Mouse (Mus musculus) kidney, postnatal 0 days (tissue): Measurements from ENCODE around the gene Ppil3. TPM values are rescaled to one million over a fixed set of nuclear protein-coding genes. Genes with fewer than 3 reads are reported as not detected.

Source experiments
- ATAC-seq: fragments of 200-750 bp; cut with Nextera tagmentation; replicated peaks from 2 replicates; pipeline ENCODE4 v1.8.0; 2017; ENCODE audit warnings: low read depth, moderate number of reproducible peaks, moderate TSS enrichment, moderate library complexity; ENCODE audit not compliant: low FRiP score
- DNase-seq: peaks from one replicate; pipeline ENCODE4 v3.0.0-alpha.2; 2016; ENCODE audit warnings: low spot score
- H3K27ac ChIP-seq: fragments of 300-500 bp; sonication (generic); 2 replicates; pipeline ENCODE4 v1.5.1; 2014; ENCODE audit warnings: mild to moderate bottlenecking
- H3K27me3 ChIP-seq: fragments of 300-500 bp; sonication (generic); 2 replicates; pipeline ENCODE4 v1.6.1; 2014; ENCODE audit warnings: low read length, mixed read lengths; ENCODE audit not compliant: insufficient read depth
- H3K36me3 ChIP-seq: fragments of 300-500 bp; sonication (generic); 2 replicates; pipeline ENCODE4 v1.6.1; 2014; ENCODE audit warnings: low read length, mixed read lengths; ENCODE audit not compliant: insufficient read depth
- H3K4me1 ChIP-seq: fragments of 300-500 bp; sonication (generic); replicated peaks from 2 replicates; pipeline ENCODE4 v1.6.1; 2014; ENCODE audit warnings: antibody characterized with exemption, low read length, mixed read lengths; ENCODE audit not compliant: insufficient read depth
- H3K4me2 ChIP-seq: fragments of 300-500 bp; sonication (generic); 2 replicates; pipeline ENCODE4 v1.6.1; 2014; ENCODE audit warnings: mild to moderate bottlenecking, low read length, moderate library complexity, mixed read lengths
- H3K4me3 ChIP-seq: fragments of 300-500 bp; sonication (generic); replicated peaks from 2 replicates; pipeline ENCODE4 v1.5.1; 2014; ENCODE audit warnings: low read depth, low read length
- H3K9ac ChIP-seq: fragments of 300-500 bp; sonication (generic); 2 replicates; pipeline ENCODE4 v1.6.1; 2014; ENCODE audit warnings: low read depth, low read length
- H3K9me3 ChIP-seq: fragments of 300-500 bp; sonication (generic); replicated peaks from 2 replicates; pipeline ENCODE4 v1.6.1; 2016; ENCODE audit warnings: low read length, inconsistent platforms, mixed read lengths
- CTCF ChIP-seq: IDR thresholded peaks from 2 replicates; pipeline ENCODE4 v1.5.1; 2016; ENCODE audit warnings: antibody characterized with exemption, low read depth, mild to moderate bottlenecking, moderate library complexity
- WGBS: fragments of 180-500 bp; shearing (Covaris S2); extraction: QIAGEN DNeasy Blood & Tissue Kit; methylation state at CpG from one replicate; pipeline ENCODE4 v1.1.7; 2014; 5-methylcytosine and 5-hydroxymethylcytosine counted together
- polyA plus RNA-seq: library from polyadenylated mRNA; unstranded; fragments of >200 nt; fragmentation: Nextera tagmentation; extraction: Ambion mirVana; gene quantifications from 2 replicates; pipeline ENCODE4 v1.2.1, GENCODE M21; 2015

Ppil3 gene
- polyA plus RNA-seq, 1 experiment from 2014 or later = 53.3 TPM

DNA sequence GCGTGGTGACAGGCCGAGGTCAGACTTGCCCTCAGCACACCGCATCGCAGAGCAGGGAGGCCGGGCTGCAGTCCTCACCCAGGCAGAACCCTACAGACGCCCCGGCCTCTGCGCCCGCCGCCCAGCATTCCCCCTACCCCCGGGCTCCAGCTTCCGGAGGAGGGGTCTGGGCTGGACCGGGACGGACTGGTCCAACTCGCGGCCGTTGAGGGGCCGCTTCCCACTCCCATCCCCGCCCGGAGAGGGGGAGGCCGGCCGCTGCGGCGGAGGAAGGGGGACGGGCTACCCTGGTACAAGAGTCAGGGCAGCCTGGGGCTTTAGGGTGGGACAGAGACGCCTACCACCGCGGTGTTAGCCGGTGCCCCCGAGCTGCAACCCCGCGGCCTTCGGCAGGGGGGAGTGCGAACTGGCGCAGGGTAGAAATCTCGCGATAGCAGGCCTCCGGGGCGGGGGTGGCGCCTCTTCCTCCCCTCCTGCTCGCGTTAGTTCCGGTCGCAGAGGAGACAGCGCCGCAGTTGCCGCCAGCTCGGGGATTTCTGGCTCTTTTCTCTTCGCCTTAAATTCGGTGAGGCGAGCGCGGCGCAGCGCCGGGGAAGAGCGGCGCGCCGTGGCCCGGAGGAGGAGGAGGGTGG is 52.5 kb downstream of the Ppil3 start, which contains the start of gene Bzw1:
TSS of gene Bzw1 (plus strand) at position 247 of the 632 bp plus-strand sequence.
- DNase-seq = peak; percentile 96
- Histone ChIP-seq H3K4me1 (0 out of 2 replicates have a peak, but pooled peaks cover 3% of the 10 kb centered on the region), H3K4me2 (peak within 1 kb of the TSS; percentile 62), H3K4me3 (peak within 1 kb of the TSS; percentile 97), H3K36me3 (peaks cover 9% of the 10 kb centered on the region; the same call in 1 of the 2 replicates), H3K9ac (peak within 1 kb of the TSS; percentile 99), H3K27me3 (no peaks in the 10 kb centered on the region), H3K9me3 (no peaks in the 10 kb centered on the region), H3K27ac (peak within 1 kb of the TSS; percentile 99)
- WGBS = under 1% methylated on average over 47 of the region's 61 CpGs
- peak; percentile 7; the same call in 1 of the 2 replicates for TF ChIP-seq CTCF
- ATAC-seq = peak; percentile 97

DNA sequence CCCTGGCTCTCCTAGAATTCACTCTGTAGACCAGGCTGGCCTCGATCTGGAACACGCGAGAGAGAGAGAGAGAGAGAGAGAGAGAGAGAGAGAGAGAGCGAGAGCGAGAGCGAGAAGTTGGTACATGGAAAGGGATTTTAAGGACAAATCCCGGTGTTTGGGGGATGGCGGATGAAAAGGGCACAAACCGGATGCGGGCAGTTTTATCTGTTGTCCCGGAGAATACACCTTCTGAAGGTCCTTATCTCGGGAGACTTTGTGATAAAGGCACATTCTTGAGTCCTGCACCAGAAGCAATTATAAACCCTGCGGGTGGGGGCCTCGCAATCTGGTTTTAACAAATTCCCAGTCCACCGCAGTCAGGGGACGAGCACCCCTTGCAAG is 53.0 kb downstream of the Ppil3 start:
- whole genome bisulfite sequencing = under 1% methylated on average over 16 of the region's 16 CpGs
- Histone ChIP-seq H3K4me2 (peak overlapping the region; percentile 62), H3K9me3 (no peaks in the 10 kb centered on the region), H3K4me1 (0 out of 2 replicates have a peak, but pooled peaks cover 3% of the 10 kb centered on the region), H3K27ac (peak overlapping the region; percentile 99), H3K9ac (peak overlapping the region; percentile 99), H3K27me3 (no peaks in the 10 kb centered on the region), H3K4me3 (peak overlapping the region; percentile 97), H3K36me3 (peaks cover 8% of the 10 kb centered on the region; the same call in 1 of the 2 replicates)
- no peak for TF ChIP-seq CTCF
- ATAC-seq (peak; percentile 4; the same call in 1 of the 2 replicates), DNase-seq (no peak)

DNA sequence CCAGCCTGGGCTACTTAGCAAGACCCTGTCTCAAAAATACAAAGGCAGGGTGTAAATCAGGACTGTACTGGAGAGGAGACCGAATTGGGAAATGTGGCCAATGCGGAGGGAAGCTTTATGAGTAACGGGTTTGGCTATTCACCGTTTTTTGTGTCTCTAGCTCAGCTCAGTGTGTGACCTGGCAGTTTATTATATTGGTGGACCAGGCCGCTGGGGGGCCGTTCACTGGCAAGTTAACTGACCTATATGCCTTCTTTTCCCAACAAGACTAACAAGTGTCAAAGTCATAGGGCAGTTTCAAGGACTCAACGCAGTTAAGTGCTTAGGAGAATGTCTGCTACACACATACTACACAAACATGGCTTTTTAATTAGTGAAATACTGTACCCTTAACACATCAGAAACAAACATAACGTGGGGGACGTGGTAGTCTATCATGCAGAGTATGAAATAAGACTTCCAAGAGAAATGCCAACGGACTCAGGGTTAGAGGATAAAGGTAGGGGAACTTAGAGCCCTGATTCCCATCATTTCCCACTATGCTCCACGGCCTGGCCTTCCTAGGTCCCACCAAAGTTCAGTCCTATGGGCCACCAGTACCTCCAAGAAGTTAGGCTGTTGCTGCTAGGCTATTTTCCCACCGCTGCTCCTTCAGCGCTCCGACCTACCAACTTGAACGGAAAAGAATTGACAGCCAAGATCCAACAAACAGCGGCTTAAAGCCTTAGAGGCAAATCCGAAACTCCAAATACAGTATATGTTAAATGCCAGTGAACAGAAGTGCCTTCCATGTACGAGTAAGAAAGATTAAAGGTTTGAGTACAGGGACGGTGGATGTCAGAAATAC is 53.6 kb downstream of the Ppil3 start:
- Histone ChIP-seq H3K9ac (peak overlapping the region; percentile 99), H3K27ac (peak overlapping the region; percentile 99), H3K36me3 (peaks cover 8% of the 10 kb centered on the region; the same call in 1 of the 2 replicates), H3K27me3 (no peaks in the 10 kb centered on the region), H3K4me2 (peak overlapping the region; percentile 62), H3K9me3 (no peaks in the 10 kb centered on the region), H3K4me1 (0 out of 2 replicates have a peak, but pooled peaks cover 3% of the 10 kb centered on the region), H3K4me3 (peak overlapping the region; percentile 97)
- no peak for TF ChIP-seq CTCF
- WGBS = 34% methylated on average over 19 of the region's 19 CpGs
- no peak for ATAC-seq
- peak; percentile 59 for DNase-seq

DNA sequence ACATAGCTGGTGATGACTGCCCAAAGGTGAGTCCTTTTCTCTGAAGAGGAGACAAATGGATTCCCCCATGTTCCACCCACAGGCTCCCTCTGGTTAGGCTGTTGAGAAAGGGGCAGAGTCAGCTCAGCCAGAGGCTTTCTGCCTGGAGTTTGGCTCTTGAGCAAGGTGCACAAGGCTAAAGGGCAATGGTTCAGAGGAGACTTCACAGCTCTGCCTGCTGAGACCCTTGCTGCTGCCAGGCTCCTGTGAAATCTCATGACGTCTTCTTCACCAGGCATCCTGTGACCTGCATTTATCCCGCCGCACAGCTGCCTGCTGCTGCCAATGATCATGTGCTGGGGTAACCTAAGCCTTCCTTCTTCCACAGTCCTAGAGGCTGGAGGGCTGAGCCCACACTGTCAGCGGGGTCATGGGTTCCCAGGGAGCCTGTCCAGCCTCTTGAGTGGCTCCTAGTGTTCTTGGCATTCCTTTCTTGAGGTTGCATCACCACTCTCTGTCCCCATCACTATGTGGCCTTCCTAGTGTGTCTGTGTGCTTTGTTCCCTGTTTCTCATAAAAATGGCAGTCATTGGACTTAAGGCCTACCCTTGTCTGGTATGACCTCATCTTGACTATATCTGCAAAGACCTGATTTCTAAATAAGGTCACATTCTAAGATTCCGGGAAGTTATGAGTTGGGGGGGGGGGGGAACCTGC is 62.6 kb downstream of the Ppil3 start:
- H3K4me3 ChIP-seq = no peak overlapping the region
- no peaks in the 10 kb centered on the region for H3K27me3 ChIP-seq
- H3K27ac ChIP-seq = no peak overlapping the region
- DNase-seq (no peak), ATAC-seq (peak; percentile 52; the same call in 1 of the 2 replicates)
- no peak overlapping the region for H3K4me2 ChIP-seq
- TF ChIP-seq CTCF = no peak
- H3K9me3 ChIP-seq = no peaks in the 10 kb centered on the region
- no peaks in the 10 kb centered on the region for H3K36me3 ChIP-seq
- WGBS = 67% methylated on average over 5 of the region's 5 CpGs
- H3K9ac ChIP-seq = no peak overlapping the region
- no peaks in the 10 kb centered on the region for H3K4me1 ChIP-seq

Other genes with a start within 250 kb of the Ppil3 start
- 0.03 TPM in 1 of 2 replicates, not detected in the other for gene Aox4, start 235.1 kb downstream of the Ppil3 start, polyA plus RNA-seq
- gene Aox2, start 167.2 kb downstream of the Ppil3 start, polyA plus RNA-seq = 0.08 and 0.09 TPM in 2 replicates
- 316 and 335 TPM in 2 replicates for gene Bzw1, start 52.6 kb downstream of the Ppil3 start, polyA plus RNA-seq
- gene Clk1, start 21.4 kb downstream of the Ppil3 start, polyA plus RNA-seq = 171 and 175 TPM in 2 replicates
- 33.6 and 36.4 TPM in 2 replicates for gene Nif3l1, start 335 bp downstream of the Ppil3 start, polyA plus RNA-seq
- gene Orc2, start 59.6 kb upstream of the Ppil3 start, polyA plus RNA-seq = 23.4 and 23.9 TPM in 2 replicates
- gene Fam126b, start 140.8 kb upstream of the Ppil3 start, polyA plus RNA-seq = 7.5 and 8.0 TPM in 2 replicates
- gene Ndufb3, start 140.9 kb upstream of the Ppil3 start, polyA plus RNA-seq = 264 and 295 TPM in 2 replicates